ENCODE assay signal across 7 mouse cellular contexts in genomic region chr1:180195703-180196381, GRCm38 (mm10). TPM values are rescaled to one million over a fixed set of nuclear protein-coding genes. Genes with fewer than 3 reads are reported as not detected.
DNase-seq lines count a peak whose midpoint lies in the region; ATAC-seq lines count a peak whose summit lies in the region.

No protein-coding gene starts in this region.

- peak overlapping the region; percentile 30; the same call in 1 of the 2 replicates for H3K9ac ChIP-seq in embryonic facial prominence, embryonic 11.5 days (replicated peaks; ENCODE audit: low read length)
- H3K9ac ChIP-seq in limb, embryonic 11.5 days (ENCODE audit: low read length) = 0 out of 2 replicates have a peak overlapping the region, but pooled peaks have one; percentile 23
- peak overlapping the region; percentile 36; the same call in 1 of the 2 replicates for H3K9ac ChIP-seq in midbrain, embryonic 14.5 days (replicated peaks; ENCODE audit: low read length)

- DNase-seq in adrenal gland, postnatal 14 days = peak; percentile 99
- DNase-seq in embryonic facial prominence, embryonic 11.5 days (ENCODE audit: low spot score) = peak; percentile 97
- DNase-seq in heart, adult 11 months = peak; percentile 100
- DNase-seq in kidney, adult 18-20 months = peak; percentile 98
- peak; percentile 97 for DNase-seq in limb, embryonic 11.5 days (ENCODE audit: low spot score)
- DNase-seq in midbrain, embryonic 14.5 days = peak; percentile 98
- peak; percentile 96 for DNase-seq in spleen, adult 18-20 months

- ATAC-seq in embryonic facial prominence, embryonic 11.5 days (replicated peaks; ENCODE audit: insufficient number of reproducible peaks, low FRiP score, low TSS enrichment, low read depth) = peak; percentile 99
- peak; percentile 100 for ATAC-seq in limb, embryonic 11.5 days (ENCODE audit: insufficient number of reproducible peaks, low FRiP score, low TSS enrichment, low read depth)
- peak; percentile 100 for ATAC-seq in midbrain, embryonic 14.5 days (ENCODE audit: low FRiP score, low TSS enrichment)

- no peak overlapping the region for H3K27ac ChIP-seq in embryonic facial prominence, embryonic 11.5 days (replicated peaks; ENCODE audit: low read depth, low read length)
- no peak overlapping the region for H3K27ac ChIP-seq in limb, embryonic 11.5 days (replicated peaks; ENCODE audit: low read depth, low read length)
- no peak overlapping the region for H3K27ac ChIP-seq in midbrain, embryonic 14.5 days (replicated peaks; ENCODE audit: low read depth, low read length)

- no peaks in the 10 kb centered on the region for H3K9me3 ChIP-seq in embryonic facial prominence, embryonic 11.5 days (replicated peaks; ENCODE audit: control insufficient read depth, low read length)
- H3K9me3 ChIP-seq in limb, embryonic 11.5 days (ENCODE audit: control insufficient read depth, low read length) = no peaks in the 10 kb centered on the region
- H3K9me3 ChIP-seq in midbrain, embryonic 14.5 days (ENCODE audit: control insufficient read depth, low read length) = no peaks in the 10 kb centered on the region

- H3K4me1 ChIP-seq in embryonic facial prominence, embryonic 11.5 days (ENCODE audit: control insufficient read depth, insufficient read depth, low read length) = no peaks in the 10 kb centered on the region
- 0 out of 2 replicates have a peak, but pooled peaks cover 3% of the 10 kb centered on the region for H3K4me1 ChIP-seq in limb, embryonic 11.5 days (ENCODE audit: control insufficient read depth, insufficient read depth, low read length)
- peaks cover 6% of the 10 kb centered on the region for H3K4me1 ChIP-seq in midbrain, embryonic 14.5 days (ENCODE audit: control insufficient read depth, insufficient read depth, low read length)

- peak overlapping the region; percentile 92 for H3K4me2 ChIP-seq in embryonic facial prominence, embryonic 11.5 days (ENCODE audit: low read depth, low read length)
- H3K4me2 ChIP-seq in limb, embryonic 11.5 days (ENCODE audit: low read depth, severe bottlenecking) = peak overlapping the region; percentile 84
- H3K4me2 ChIP-seq in midbrain, embryonic 14.5 days (ENCODE audit: low read length) = peak overlapping the region; percentile 94

- H3K4me3 ChIP-seq in embryonic facial prominence, embryonic 11.5 days (ENCODE audit: low read depth, low read length) = peak overlapping the region; percentile 52
- peak overlapping the region; percentile 52 for H3K4me3 ChIP-seq in limb, embryonic 11.5 days (ENCODE audit: low read depth, low read length)
- H3K4me3 ChIP-seq in midbrain, embryonic 14.5 days (replicated peaks; ENCODE audit: low read depth, low read length) = peak overlapping the region; percentile 58

- H3K36me3 ChIP-seq in embryonic facial prominence, embryonic 11.5 days (replicated peaks; ENCODE audit: control insufficient read depth, insufficient read depth, low read depth, low read length) = no peaks in the 10 kb centered on the region
- no peaks in the 10 kb centered on the region for H3K36me3 ChIP-seq in limb, embryonic 11.5 days (ENCODE audit: control insufficient read depth, insufficient read depth, low read length)
- H3K36me3 ChIP-seq in midbrain, embryonic 14.5 days (ENCODE audit: control insufficient read depth, insufficient read depth, low read length) = no peaks in the 10 kb centered on the region

- no peaks in the 10 kb centered on the region for H3K27me3 ChIP-seq in embryonic facial prominence, embryonic 11.5 days (ENCODE audit: control insufficient read depth, insufficient read depth, low read length)
- H3K27me3 ChIP-seq in limb, embryonic 11.5 days (ENCODE audit: control insufficient read depth, insufficient read depth, low read length) = no peaks in the 10 kb centered on the region
- peaks cover 2% of the 10 kb centered on the region; the same call in 1 of the 2 replicates for H3K27me3 ChIP-seq in midbrain, embryonic 14.5 days (ENCODE audit: control insufficient read depth, insufficient read depth, low read length)

- under 1% methylated on average over 57 of the region's 57 CpGs for WGBS in embryonic facial prominence, embryonic 11.5 days
- WGBS in limb, embryonic 11.5 days = under 1% methylated on average over 57 of the region's 57 CpGs
- WGBS in midbrain, embryonic 14.5 days = under 1% methylated on average over 57 of the region's 57 CpGs

RNA-seq across cellular contexts. Expression of gene Coq8a, which starts 3.6 kb away (rescaled TPM):
- total RNA-seq in adrenal gland, postnatal 14 days (2021) = 830 and 1,043 TPM in 2 replicates
- 2.7 and 4.3 TPM in 2 replicates for polyA plus RNA-seq in embryonic facial prominence, embryonic 11.5 days (2014; fragmentation: Nextera tagmentation; extraction: Ambion mirVana)
- 2.0 and 2.3 TPM in 2 replicates for polyA plus RNA-seq in limb, embryonic 11.5 days (2014; fragmentation: Nextera tagmentation; extraction: Ambion mirVana)
- 2.0 and 2.1 TPM in 2 replicates for polyA plus RNA-seq in midbrain, embryonic 14.5 days (2014; fragmentation: Nextera tagmentation; extraction: Ambion mirVana)
